In genomic region chr9:13425031-13425940, GRCm38 (mm10) we compare ENCODE assay signal across 8 mouse cellular contexts. TPM values are rescaled to one million over a fixed set of nuclear protein-coding genes. Genes with fewer than 3 reads are reported as not detected.
DNase-seq lines count a peak whose midpoint lies in the region; ATAC-seq and TF ChIP-seq lines count a peak whose summit lies in the region.

No protein-coding gene starts in this region.

- DNase-seq in 3T3-L1 (ENCODE audit: low read depth, low spot score): peak; percentile 89
- DNase-seq in brain, adult 2 months (ENCODE audit: low read depth, low spot score): peak; percentile 71
- peak; percentile 60 for DNase-seq in forebrain, embryonic 10.5 days (ENCODE audit: extremely low spot score, low spot score)
- peak; percentile 78 for DNase-seq in limb, embryonic 14.5 days (ENCODE audit: low spot score)
- peak; percentile 42 to 64 for DNase-seq in urinary bladder, postnatal 4 days (ENCODE audit: low spot score in 2 of 2)

- H3K9ac ChIP-seq in heart, embryonic 15.5 days: no peak overlapping the region; the same call in 1 of the 2 replicates
- peak overlapping the region; percentile 18; the same call in 1 of the 2 replicates for H3K9ac ChIP-seq in kidney, embryonic 16.5 days (replicated peaks; ENCODE audit: low read length)
- H3K9ac ChIP-seq in limb, embryonic 14.5 days (ENCODE audit: low read depth, low read length, severe bottlenecking): no peak overlapping the region
- no peak overlapping the region for H3K9ac ChIP-seq in neural tube, embryonic 12.5 days

- peak overlapping the region; percentile 85 for H3K27ac ChIP-seq in forebrain, embryonic 10.5 days
- H3K27ac ChIP-seq in heart, embryonic 15.5 days: peak overlapping the region; percentile 82
- H3K27ac ChIP-seq in kidney, embryonic 16.5 days (ENCODE audit: low read length): peak overlapping the region; percentile 88
- peak overlapping the region; percentile 56 for H3K27ac ChIP-seq in limb, embryonic 14.5 days (replicated peaks; ENCODE audit: low read depth, low read length)
- H3K27ac ChIP-seq in neural tube, embryonic 12.5 days: 0 out of 2 replicates have a peak overlapping the region, but pooled peaks have one; percentile 50

- no peaks in the 10 kb centered on the region for H3K36me3 ChIP-seq in forebrain, embryonic 10.5 days (replicated peaks)
- H3K36me3 ChIP-seq in heart, embryonic 15.5 days: no peaks in the 10 kb centered on the region
- H3K36me3 ChIP-seq in kidney, embryonic 16.5 days (ENCODE audit: insufficient read depth, low read length): no peaks in the 10 kb centered on the region
- H3K36me3 ChIP-seq in limb, embryonic 14.5 days (ENCODE audit: control insufficient read depth, insufficient read depth, low read length): no peaks in the 10 kb centered on the region
- no peaks in the 10 kb centered on the region for H3K36me3 ChIP-seq in neural tube, embryonic 12.5 days

- H3K27me3 ChIP-seq in forebrain, embryonic 10.5 days (ENCODE audit: poor library complexity, severe bottlenecking): no peaks in the 10 kb centered on the region
- H3K27me3 ChIP-seq in heart, embryonic 15.5 days: no peaks in the 10 kb centered on the region
- H3K27me3 ChIP-seq in kidney, embryonic 16.5 days (ENCODE audit: insufficient read depth, low read length): no peaks in the 10 kb centered on the region
- H3K27me3 ChIP-seq in limb, embryonic 14.5 days (ENCODE audit: control insufficient read depth, insufficient read depth, low read length): no peaks in the 10 kb centered on the region
- H3K27me3 ChIP-seq in neural tube, embryonic 12.5 days (replicated peaks): no peaks in the 10 kb centered on the region

- peak overlapping the region; percentile 54 for H3K4me2 ChIP-seq in heart, embryonic 15.5 days
- peak overlapping the region; percentile 35 for H3K4me2 ChIP-seq in kidney, embryonic 16.5 days (replicated peaks; ENCODE audit: low read depth, low read length)
- H3K4me2 ChIP-seq in limb, embryonic 14.5 days (replicated peaks; ENCODE audit: low read depth, low read length, severe bottlenecking): peak overlapping the region; percentile 36
- peak overlapping the region; percentile 35 for H3K4me2 ChIP-seq in neural tube, embryonic 12.5 days (replicated peaks)

- ATAC-seq in heart, embryonic 15.5 days (replicated peaks; ENCODE audit: insufficient number of reproducible peaks, insufficient read depth, low FRiP score, low read depth): peak; percentile 79
- ATAC-seq in kidney, embryonic 16.5 days (ENCODE audit: low FRiP score, low TSS enrichment): peak; percentile 92
- peak; percentile 78 for ATAC-seq in limb, embryonic 14.5 days (ENCODE audit: low FRiP score, low read depth)
- ATAC-seq in neural tube, embryonic 12.5 days (ENCODE audit: low FRiP score, low read depth): peak; percentile 94

- WGBS in forebrain, embryonic 10.5 days: 31% methylated on average over 7 of the region's 7 CpGs
- WGBS in heart, embryonic 15.5 days: 18% methylated on average over 7 of the region's 7 CpGs
- WGBS in kidney, embryonic 16.5 days: 25% methylated on average over 7 of the region's 7 CpGs
- 27% methylated on average over 7 of the region's 7 CpGs for whole genome bisulfite sequencing in limb, embryonic 14.5 days
- 21% methylated on average over 7 of the region's 7 CpGs for WGBS in neural tube, embryonic 12.5 days

- H3K9me3 ChIP-seq in forebrain, embryonic 10.5 days: no peaks in the 10 kb centered on the region
- H3K9me3 ChIP-seq in heart, embryonic 15.5 days (replicated peaks): no peaks in the 10 kb centered on the region
- H3K9me3 ChIP-seq in kidney, embryonic 16.5 days (ENCODE audit: low read length): no peaks in the 10 kb centered on the region
- H3K9me3 ChIP-seq in limb, embryonic 14.5 days (ENCODE audit: control insufficient read depth, low read length): no peaks in the 10 kb centered on the region
- H3K9me3 ChIP-seq in neural tube, embryonic 12.5 days: no peaks in the 10 kb centered on the region

- H3K4me3 ChIP-seq in forebrain, embryonic 10.5 days: peak overlapping the region; percentile 27; the same call in 1 of the 2 replicates
- H3K4me3 ChIP-seq in heart, embryonic 15.5 days: peak overlapping the region; percentile 23
- peak overlapping the region; percentile 3; the same call in 1 of the 2 replicates for H3K4me3 ChIP-seq in kidney, embryonic 16.5 days (ENCODE audit: low read length)
- no peak overlapping the region for H3K4me3 ChIP-seq in limb, embryonic 14.5 days (replicated peaks; ENCODE audit: low read length)
- H3K4me3 ChIP-seq in neural tube, embryonic 12.5 days: no peak overlapping the region

- TF ChIP-seq POLR2A in limb, embryonic 14.5 days (IDR thresholded peaks at IDR 0.05; ENCODE audit: borderline replicate concordance, extremely low read depth, insufficient read depth, insufficient read length): no peak

- peaks cover 52% of the 10 kb centered on the region for H3K4me1 ChIP-seq in forebrain, embryonic 10.5 days
- peaks cover 34% of the 10 kb centered on the region for H3K4me1 ChIP-seq in heart, embryonic 15.5 days (replicated peaks)
- H3K4me1 ChIP-seq in kidney, embryonic 16.5 days (ENCODE audit: insufficient read depth, low read length): peaks cover 23% of the 10 kb centered on the region
- H3K4me1 ChIP-seq in limb, embryonic 14.5 days (ENCODE audit: control insufficient read depth, insufficient read depth, low read length): peaks cover 31% of the 10 kb centered on the region
- peaks cover 17% of the 10 kb centered on the region for H3K4me1 ChIP-seq in neural tube, embryonic 12.5 days

RNA-seq across cellular contexts. Expression of gene Gm17571, which starts 21.3 kb away (rescaled TPM):
- not detected in 2 replicates for polyA plus RNA-seq in forebrain, embryonic 10.5 days (2016; fragmentation: Nextera tagmentation; extraction: Ambion mirVana)
- polyA plus RNA-seq in heart, embryonic 15.5 days (2015; fragmentation: Nextera tagmentation; extraction: Ambion mirVana): not detected in 2 replicates
- not detected in 2 replicates for polyA plus RNA-seq in kidney, embryonic 16.5 days (2015; fragmentation: Nextera tagmentation; extraction: Ambion mirVana)
- polyA plus RNA-seq in limb, embryonic 14.5 days (2012; rRNA removed): not detected in 2 replicates
- not detected in 2 replicates for polyA plus RNA-seq in limb, embryonic 14.5 days (2014; fragmentation: Nextera tagmentation; extraction: Ambion mirVana)
- not detected in 2 replicates for polyA plus RNA-seq in neural tube, embryonic 12.5 days (2016; fragmentation: Nextera tagmentation; extraction: Ambion mirVana)

Comparison
In these comparisons a context has a peak if more than half of its experiments do, and no peak if none do; other contexts are left out.
1. H3K4me3 ChIP-seq: peak in forebrain, embryonic 10.5 days (single experiment), heart, embryonic 15.5 days (single experiment) and kidney, embryonic 16.5 days (single experiment); none in limb, embryonic 14.5 days (single experiment) and neural tube, embryonic 12.5 days (single experiment).
2. Peak in every context shown above with its lines, with median percentiles within 50 percentile points of each other: DNase-seq, H3K27ac ChIP-seq, ATAC-seq and H3K4me2 ChIP-seq.